Mouse (Mus musculus) cerebral cortex, adult 2 months (tissue): Measurements from ENCODE around the gene Slc35g1.

Experiments
- WGBS: fragments of 180-500 bp; shearing (Covaris S2); methylation state at CpG from one replicate; pipeline ENCODE4 v1.1.7; 2018; 5-methylcytosine and 5-hydroxymethylcytosine counted together

Slc35g1 gene

DNA sequence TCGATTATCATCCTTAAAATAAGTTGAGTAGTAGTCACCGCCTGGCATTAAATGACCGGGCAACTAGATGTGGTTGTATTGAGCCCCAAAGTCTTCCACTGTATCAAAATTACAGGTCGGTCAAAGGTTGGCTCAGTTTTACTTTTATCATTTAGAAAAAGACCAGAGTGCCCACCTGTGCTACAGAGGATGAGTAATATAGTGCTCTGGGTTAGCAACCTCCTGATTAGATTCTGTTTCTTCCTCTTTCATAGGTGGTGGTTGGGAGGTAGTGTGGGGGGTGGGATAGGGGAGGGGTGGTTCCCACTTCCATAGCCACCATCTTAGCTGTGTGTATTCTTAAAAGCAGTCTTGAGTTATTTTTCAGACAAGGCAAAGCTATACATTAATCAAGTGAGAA lies 7.9 kb upstream of the Slc35g1 start:
- 93% methylated on average over 4 of the region's 4 CpGs for WGBS

DNA sequence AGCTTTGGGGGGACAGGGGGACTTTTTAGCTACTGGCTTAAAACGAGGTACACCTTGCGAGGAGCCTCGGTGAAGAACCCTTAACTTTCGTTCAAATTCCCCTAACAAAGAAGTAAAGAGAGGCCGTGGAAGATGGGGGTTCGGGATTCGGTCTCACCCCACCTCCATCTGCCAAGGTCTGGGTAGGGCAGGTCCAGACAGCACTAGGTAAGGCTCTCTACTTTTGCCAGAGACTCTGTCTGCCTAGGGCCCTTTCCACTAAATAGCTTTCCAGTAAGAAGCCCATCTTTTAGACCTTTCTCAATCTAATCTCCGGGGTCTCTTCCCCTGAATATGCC lies 822 bp downstream of the Slc35g1 start:
- WGBS = 35% methylated on average over 8 of the region's 8 CpGs

DNA sequence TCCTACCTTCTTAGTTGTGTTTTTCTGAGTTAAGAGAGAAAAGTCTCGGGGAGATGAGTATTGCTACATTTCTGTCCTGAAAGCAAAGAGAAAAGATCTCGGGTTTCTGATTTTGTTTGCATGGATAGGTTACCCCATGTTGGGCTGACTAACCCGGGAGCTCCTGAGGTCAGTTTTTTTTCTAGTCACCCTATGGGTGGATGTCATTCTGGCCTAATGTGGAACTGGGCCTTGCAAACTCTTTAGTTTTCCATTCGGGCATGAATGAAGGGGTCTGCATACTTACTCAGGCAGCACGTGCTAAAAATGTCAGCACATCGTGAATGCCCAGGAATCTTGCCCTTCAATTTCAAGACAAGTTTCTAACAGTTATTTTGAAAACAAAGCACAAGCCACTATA lies 1.2 kb downstream of the Slc35g1 start:
- WGBS = 62% methylated on average over 6 of the region's 6 CpGs

DNA sequence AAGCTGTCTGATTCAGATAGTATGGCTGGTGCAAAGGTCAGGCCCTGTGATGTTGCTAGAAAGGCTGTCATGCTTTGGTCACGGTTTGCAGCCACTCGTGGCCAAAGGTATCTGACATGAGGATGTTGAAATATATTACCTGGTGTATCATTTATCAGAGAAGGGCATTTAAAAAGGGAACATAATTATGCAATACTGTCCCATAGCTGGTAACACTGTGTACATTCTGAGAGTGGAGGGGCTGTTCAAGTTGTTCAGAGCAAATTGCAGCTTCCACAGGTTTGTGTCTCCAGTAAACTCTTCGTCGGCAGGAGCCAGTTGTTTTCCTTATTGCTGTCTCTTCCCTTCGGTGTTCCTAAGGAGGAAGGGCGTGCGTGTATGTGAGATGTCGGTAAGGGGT lies 3.2 kb downstream of the Slc35g1 start:
- WGBS = 91% methylated on average over 8 of the region's 8 CpGs

DNA sequence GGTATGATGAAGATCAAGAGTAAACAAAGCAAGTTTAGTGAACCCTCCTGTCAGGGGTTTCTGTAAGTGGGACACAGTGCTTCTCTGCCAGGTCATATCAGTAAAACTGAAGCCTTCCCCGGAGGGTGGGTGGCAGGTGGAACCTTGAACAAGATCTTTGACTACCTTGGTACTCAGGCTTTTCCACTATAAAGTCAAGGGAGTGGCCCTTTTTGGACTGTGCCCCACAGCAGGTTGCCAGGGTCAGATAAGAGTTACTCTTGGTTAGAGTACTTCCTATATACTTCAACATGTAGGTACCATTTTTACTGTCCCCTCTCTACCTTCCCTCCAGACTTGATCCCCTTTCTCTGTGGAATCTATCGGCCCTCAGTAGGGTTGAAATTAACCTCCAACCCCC lies 5.1 kb downstream of the Slc35g1 start:
- 95% methylated on average over 2 of the region's 2 CpGs for WGBS

DNA sequence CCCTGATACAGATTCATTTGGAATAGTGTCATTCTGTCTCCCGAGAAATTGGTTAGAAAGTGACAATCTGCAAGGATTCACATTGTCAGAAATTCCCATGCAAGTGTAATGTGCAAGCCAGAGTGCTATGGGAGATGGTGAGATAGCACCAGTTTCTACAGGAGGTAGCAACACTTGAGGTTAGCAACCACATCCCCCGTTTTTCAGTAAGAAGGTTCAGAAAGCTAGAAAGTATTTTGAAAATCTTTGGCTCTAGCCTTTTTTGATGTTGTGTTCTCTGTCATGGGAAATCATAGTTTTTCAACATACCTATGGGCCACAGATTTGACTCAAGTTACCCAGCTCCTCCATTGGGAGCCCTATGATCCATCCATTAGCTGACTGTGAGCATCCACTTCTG lies 5.6 kb downstream of the Slc35g1 start:
- WGBS = 75% methylated on average over 2 of the region's 2 CpGs

DNA sequence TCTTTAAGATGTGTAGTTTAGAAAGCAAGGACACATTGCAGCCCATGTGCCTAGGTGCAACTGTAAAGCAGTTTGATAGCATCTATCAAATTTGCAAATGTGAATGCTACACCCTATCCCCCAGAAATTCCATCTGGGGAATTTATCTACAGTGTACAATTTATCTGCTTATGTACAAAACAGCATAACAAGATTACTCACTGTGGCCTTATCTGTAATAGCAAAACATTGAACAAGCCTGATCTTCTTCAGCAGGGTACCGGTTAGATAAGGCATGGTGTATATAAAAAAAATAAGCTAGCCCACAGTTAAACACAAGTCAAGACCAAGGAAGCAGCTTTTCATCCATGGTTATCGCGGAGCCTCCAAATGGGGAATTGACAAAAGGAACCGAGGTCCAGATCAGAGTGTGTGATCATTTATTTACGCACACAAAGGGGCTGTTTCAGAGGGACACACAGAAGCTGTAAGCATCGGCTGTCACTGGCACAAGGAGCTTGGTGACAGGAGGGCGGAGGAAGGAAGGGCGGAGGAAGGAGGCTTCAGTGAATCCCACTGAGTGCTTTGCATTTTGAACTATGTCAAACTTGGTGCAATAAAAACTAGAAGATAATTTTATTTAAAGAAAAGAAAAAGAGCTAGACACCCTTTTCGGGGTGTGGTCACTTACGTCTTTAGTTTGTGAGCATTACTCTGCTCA lies 14.7 kb downstream of the Slc35g1 start:
- 82% methylated on average over 10 of the region's 10 CpGs for WGBS

DNA sequence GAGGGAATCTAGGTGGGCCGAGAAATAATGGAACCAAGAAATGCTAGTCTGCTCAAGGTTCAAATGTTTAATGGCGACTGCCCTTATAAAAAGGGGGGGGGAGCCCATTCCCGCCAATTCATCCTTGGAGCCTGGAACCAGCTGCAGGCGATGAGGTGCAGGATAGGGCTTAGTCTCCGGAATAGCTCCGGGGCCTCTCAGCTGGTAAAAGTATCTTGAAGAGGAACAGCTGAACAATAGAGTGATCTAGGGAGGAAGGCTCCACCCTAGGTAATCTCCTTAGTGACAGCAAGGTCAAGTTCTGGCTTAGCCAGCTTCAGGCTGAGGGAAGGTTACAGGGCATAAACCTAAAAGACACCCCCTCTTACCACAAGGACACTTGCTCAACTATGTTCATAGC lies 18.1 kb downstream of the Slc35g1 start:
- WGBS = 94% methylated on average over 6 of the region's 6 CpGs

DNA sequence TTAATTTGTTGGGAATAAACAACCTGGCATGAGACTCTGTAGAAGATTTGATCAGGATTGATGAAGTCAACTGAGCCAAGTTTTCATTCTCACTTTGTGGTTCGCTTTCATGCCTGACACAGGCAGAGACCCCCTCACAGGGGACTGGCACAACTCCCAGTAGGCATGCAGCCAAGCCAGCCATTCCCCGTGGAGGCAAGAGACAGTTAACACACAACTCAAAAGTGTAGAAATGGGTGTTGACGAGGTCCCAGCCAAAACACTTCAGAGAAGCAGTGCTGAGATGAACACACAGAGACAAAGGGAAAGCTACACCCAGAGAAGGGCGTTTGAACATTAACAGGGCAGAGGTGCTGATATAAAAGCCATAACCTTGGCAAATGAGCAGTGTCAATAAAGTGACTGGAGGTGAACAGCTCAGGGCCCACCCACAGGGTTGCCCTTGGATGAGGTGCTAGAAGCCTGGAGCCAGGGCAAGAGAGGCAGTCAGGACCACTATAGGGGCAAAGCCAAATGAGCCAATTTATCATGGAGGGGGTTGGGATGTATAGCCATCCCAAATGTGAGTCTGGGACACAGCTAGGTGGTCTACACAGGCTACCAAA lies 23.1 kb downstream of the Slc35g1 start:
- WGBS = 50% methylated on average over 4 of the region's 4 CpGs

DNA sequence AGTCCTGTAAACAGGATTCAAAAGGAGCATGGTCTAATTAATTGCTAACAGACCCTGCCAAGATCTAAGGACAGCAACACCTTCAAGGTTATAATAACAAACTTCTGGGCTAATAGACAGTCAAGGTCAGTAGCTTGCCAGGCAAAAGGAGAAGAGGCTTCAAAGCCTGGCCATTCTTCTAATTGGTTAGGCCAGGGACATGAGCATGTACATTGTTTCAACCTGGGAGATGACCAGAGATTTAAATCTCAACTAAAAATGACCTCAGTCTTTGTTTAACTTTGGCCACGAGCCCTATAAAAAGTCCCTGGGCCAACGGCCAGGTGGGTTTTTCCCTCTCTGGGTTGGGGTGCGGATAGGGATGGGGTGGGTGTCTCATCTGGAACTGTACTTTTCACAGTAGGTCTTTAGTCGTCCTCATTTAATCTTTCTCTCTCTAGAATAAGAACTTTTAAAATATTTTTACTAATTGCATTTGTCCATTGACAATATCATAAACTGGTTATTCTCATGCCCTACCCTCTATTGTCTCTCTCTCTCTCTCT lies 25.0 kb downstream of the Slc35g1 start:
- 74% methylated on average over 4 of the region's 4 CpGs for WGBS

DNA sequence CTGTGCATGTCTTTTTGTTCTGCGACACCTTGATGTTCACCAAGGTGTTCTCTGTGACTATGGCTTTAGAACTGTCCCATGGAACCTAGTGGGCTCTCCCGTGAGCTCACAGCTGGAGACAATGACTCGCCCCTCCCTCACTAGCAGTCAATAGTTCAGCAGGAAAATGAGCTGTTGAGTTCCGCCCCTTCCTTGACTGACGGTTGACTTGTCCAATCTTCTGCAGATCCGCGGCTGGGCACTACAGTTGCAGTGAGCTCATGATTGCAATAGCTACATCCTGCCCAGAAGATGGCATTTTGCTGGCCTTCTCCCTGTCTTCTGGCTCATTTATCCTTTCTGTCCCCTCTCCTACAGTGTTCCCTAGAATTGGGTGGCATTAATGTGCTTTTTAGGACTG lies 25.7 kb downstream of the Slc35g1 start:
- WGBS = 72% methylated on average over 7 of the region's 7 CpGs

DNA sequence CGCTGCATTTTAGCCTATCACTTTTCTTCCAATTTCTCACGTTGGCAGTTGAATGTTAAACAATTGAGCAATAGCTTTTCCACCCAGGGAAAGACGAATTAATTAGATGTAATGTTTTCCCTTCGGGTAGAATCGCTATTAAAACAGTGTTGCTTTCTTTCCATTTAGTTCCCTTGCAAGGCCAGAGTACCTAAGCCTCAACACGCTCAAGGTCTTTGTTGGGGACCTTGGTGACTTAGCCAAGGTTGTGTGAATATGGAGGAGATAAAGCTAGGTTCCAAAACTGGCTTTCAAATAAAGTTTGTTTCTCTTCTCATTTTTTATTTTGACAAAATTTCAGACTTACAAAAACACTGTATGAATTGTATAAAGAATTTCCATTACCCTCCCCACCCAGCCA lies 27.1 kb downstream of the Slc35g1 start:
- WGBS = 28% methylated on average over 6 of the region's 6 CpGs

DNA sequence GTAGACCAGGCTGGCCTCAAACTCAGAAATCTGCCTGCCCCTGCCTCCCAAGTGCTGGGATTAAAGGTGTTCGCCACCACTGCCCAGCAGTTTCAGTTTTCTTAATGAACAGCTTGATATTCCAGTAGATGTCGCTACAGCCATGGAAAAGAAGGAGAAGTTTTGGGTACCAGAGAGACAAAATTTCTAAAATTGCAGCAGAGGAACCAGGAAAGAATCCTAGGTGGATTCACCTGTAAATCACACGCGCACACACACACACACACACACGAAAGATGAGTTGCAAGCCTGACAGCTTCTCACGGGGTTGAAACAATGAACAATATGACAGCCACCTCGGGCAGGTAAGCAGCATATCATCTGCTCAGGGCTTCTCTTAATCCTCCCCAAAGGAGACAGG lies 28.1 kb downstream of the Slc35g1 start:
- 33% methylated on average over 7 of the region's 7 CpGs for WGBS

DNA sequence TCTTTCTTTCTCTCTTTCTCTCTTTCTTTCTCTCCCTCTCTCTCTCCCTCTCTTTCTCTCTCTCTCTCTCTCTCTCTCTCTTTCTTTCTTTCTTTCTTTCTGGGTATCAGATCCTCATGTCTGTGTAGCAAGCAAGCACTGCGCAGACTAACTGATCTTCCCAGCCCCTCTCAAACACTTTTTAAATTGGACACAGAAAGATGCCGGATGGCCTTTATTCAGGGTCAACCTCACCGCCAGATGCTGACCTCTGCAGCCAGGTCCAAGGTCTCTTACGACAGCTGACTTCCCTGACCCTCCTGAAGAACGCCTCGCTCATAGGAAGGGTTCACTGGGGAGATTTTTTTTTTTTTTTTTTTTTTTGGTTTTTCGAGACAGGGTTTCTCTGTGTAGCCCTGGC lies 28.8 kb downstream of the Slc35g1 start:
- WGBS = 86% methylated on average over 6 of the region's 7 CpGs

DNA sequence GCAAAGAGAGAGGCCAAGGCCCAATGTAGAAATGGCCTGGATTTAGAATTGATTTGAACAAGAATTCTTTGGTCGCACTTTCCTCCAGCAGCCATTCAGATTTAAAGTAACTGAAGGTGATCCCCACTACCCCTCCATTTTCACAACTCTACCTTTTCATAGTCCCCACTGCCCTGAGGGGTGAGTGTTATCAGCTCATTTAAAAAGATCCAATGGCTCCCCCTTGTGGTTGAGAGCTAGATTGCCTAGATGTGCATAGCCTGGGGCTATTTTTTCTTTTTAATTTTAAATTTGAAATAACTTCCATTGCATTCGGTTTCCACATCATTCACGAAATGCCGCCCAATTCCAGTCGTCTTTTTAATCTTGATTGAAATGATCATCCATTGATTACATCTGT lies 33.5 kb downstream of the Slc35g1 start:
- WGBS = 55% methylated on average over 5 of the region's 5 CpGs

DNA sequence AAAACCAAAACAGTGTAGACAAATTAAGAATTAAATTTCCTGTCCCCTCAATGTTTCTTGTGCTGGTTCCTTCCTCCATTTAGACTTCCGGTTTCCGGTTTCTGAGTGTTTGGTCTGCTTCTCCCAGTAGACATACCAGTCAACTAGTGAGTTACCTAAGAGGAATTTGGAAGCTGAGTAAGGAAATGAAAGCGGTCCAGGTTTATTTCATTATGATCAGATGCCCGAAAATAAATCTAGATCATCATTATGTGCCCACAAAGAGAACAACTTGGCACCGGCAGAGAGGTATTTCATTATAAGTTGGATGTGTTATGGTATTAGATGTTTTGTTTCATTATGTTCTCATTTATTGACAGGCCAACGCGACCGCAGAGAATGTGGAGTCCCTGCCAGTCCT lies 34.7 kb downstream of the Slc35g1 start:
- 86% methylated on average over 8 of the region's 8 CpGs for WGBS

DNA sequence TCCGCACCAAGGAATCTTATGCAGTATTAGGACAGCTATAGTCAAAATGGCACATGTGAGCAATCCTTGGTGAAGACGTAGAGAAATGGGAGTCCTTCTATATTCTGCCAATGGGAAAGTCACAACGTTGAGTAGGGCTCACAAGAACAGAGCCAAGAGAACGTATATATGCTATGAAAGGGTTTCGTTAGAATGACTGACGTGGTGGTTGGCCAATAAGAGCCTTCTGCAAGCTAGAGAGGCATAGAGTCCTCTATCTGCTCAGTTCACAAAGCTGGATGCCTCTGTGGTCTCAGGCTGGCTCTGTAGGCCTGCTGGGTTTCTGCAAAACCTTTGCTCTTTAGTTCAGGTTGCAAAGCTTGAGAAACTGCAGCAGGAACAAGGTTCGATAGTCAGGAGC lies 35.5 kb downstream of the Slc35g1 start:
- 83% methylated on average over 7 of the region's 7 CpGs for WGBS

DNA sequence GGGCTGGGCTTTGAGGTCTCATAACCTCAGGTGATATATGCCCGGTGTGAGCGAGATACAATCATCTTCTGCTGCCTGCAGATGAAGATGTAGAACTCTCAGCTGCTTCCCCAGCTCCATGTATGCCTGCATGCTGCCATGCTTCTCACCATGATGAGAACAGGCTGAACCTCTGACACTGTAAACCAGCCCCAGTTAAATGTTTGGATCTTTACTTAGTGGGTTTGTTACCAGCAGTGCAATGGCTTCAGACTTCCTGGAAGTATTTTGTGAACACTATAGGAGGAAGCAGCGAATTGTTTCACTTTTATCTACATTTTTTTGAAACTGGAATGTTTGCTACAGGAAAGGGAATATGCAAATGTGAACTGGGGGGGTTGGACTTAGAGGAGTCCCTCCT lies 36.2 kb downstream of the Slc35g1 start:
- 84% methylated on average over 3 of the region's 3 CpGs for WGBS

DNA sequence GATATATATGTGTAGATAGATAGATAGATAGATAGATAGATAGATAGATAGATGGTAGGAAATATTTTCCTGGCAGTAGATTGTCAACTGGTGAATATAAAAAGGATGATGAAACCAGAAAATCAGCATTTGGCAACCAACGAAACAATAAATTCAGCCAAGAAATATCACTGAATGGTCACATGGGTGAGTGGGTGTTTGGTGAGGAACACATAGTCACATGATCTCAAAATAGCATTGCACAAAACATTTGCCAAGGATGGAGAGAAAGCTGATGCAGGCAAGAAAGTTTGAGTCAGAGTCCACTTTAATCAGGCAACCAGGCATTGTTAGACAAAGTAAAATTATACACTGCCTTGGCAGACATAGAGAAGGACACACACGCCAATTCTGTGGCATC lies 37.6 kb downstream of the Slc35g1 start:
- WGBS = 63% methylated on average over 2 of the region's 2 CpGs

DNA sequence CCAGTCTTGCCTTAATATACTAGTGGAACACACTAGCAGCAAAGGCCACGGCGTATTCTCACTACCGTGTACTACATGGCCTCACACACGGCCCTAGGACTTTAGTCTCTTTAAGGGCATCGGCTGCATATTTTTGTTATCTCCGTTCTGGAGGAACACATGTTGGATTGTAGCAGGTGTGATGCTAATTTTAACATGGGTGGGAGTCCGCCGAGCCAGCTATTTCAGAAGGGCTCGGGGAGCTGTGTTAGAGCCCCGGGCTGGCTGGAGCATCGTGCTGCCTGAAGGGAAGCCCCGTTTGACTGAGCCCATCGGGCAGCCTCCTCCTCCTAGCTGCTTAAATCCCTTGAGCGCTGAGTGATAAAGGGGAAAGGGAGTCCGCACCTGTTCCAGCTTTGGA lies 39.4 kb downstream of the Slc35g1 start:
- 60% methylated on average over 15 of the region's 15 CpGs for WGBS

DNA sequence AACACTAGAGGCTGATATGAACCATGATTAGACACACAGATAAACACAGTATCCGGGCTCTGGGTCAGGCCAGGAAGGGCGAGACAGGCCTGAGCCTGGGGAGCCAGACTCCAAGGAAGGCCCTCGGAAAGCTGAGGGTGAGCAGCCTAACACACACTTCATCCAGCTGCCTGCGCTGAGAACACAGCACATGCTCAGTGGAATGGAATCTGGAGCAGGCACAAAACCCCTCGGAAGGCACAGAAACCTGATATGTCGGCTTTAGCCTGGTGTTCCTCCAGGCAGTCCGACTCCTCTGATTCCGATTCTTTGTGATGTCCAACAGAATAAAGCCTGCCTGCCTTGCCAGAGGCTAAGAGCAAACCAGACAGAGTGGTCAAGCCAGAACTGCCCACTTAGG lies 46.1 kb downstream of the Slc35g1 start:
- 80% methylated on average over 8 of the region's 8 CpGs for WGBS

DNA sequence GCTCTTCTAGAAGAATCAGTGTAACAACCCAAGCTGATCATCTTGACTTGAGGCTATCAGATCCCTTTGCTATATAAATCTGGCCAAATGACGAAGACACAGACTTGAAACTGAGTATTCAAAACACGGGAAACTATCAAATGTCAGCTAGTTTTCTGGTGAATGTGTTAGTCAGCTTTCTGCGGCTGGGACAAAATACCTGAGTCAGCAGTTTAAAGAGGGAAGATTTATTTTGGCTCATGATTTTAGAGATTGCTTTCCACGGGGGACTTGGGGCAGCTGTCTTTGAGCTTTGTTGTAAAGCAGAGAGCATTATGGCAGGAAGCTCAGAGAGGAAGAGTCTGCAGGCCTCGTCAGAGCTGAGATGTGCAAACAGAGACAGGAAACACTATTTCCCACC lies 50.0 kb downstream of the Slc35g1 start:
- WGBS = 81% methylated on average over 5 of the region's 5 CpGs
